Mouse (Mus musculus) liver, embryonic 14.5 days (tissue): ENCODE data around the gene Mapk14.

Experiments
- CTCF ChIP-seq: IDR thresholded peaks from 2 replicates; pipeline ENCODE4 v1.5.1; 2016; ENCODE audit warnings: antibody characterized with exemption, low read depth, control low read depth
- EP300 ChIP-seq: IDR thresholded peaks from 2 replicates; pipeline ENCODE4 v1.6.1; 2016; ENCODE audit warnings: antibody characterized with exemption, low read depth

DNA sequence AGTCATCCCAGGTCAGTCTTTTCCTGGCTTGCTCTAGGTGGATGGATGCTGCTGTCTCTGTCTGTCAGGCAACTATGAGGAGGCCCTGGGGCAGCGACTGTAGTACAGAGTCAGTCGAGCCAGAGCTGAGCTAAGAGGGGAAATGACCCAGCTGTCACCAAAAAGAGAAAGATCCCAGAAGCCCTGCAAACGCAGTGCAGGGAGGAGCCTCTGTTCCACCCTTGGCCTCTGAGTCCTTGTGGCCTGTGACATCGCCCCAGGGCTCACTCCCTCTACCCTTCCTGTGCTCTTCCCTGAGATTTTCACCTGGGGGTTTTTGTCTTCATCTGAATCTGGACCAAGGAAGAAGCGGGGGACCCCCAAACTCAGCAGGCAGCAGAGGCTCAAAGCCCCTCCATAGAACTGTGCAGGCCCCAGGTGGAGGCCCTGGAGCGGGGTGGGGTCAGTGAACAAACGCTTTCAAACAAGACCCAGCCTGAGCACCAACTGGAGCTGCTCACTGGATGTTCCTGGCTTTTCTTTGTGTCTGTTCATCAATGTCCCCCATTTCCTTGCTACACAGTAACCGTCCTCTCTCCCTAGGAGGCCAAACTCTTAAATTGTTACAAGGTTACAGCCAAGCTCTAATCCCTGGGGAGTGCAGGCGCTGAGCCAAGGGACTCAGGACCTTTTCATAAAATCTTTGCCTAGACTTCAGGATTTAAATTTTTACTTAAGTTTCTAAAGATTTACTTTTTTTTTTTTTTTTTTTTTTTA, 90.3 kb downstream of the Mapk14 start:
- TF ChIP-seq CTCF (no peak), EP300 (no peak)
